Mouse (Mus musculus): ENCODE measurements around the gene Babam2. TPM values are rescaled to one million over a fixed set of nuclear protein-coding genes. Genes with fewer than 3 reads are reported as not detected.
A peak's percentile ranks its signal among the peaks of the same experiment; 100 is the strongest.

Gene Babam2
- total RNA-seq, 2 experiments from 2014 or later = 63.9 to 123 TPM

DNA sequence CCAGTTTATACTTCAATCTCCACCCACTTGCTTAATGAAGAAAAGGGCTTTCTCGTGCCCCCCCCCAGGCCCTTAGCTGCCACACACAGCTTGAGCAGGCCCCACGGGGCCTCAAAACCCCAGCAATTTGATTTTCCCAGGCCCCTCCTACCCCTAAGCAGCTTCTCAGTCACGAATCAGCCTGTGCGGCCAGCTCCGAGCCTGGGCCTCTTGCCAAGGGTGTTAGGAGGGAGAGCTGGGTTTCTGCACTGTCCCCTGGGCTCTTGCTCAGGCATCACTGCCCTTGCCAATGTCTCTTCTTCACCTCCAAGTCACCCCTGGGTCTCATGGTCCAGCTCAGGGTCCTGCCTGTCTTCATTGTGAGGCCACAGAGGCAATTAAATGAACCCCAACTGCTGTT is 405.0 kb downstream of the Babam2 start:
- no peak for ATAC-seq (replicated peaks; ENCODE audit: poor library complexity, severe bottlenecking)

DNA sequence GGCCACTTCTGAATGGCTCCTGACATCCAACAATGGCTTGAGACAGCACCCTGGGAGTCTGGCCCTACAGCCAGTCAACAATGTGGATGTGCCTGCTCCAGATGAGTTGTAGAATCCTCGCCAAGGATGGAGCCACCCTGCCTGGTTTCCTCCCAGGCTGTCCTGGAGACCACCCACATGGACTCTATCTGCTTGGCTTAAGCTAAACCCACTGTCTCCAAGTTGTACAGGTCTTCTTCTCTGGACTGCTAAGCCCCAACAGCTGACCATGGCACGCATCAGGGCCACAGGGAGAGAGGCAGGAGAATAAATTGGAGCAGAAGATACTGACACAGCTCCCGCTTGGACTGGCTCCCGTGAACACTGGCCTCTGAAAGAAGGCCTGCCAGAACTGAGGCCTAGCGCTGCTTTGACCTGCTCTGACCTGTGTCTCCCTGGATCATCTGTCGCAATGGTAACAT is 405.5 kb downstream of the Babam2 start:
- ATAC-seq (replicated peaks; ENCODE audit: poor library complexity, severe bottlenecking) = no peak

DNA sequence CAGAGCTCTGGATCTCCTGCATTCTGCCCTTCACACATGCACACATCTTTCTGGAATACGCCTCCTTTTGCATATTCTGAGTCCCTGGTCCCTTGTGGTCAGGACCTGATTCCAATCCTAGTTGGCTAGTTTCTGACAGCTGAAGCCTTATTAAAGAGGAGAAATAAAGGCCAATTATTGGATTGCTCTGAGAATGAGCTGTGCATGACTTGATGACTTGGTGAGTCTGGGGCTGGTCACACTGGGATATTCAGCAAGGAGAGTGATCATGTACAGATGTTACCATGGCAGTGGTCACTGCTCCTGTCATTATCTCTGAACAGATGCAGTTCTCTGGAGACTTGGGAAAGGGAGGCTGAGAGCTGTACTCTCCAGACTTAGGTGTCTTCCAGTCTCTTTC is 406.1 kb downstream of the Babam2 start:
- ATAC-seq (replicated peaks; ENCODE audit: poor library complexity, severe bottlenecking) = no peak

DNA sequence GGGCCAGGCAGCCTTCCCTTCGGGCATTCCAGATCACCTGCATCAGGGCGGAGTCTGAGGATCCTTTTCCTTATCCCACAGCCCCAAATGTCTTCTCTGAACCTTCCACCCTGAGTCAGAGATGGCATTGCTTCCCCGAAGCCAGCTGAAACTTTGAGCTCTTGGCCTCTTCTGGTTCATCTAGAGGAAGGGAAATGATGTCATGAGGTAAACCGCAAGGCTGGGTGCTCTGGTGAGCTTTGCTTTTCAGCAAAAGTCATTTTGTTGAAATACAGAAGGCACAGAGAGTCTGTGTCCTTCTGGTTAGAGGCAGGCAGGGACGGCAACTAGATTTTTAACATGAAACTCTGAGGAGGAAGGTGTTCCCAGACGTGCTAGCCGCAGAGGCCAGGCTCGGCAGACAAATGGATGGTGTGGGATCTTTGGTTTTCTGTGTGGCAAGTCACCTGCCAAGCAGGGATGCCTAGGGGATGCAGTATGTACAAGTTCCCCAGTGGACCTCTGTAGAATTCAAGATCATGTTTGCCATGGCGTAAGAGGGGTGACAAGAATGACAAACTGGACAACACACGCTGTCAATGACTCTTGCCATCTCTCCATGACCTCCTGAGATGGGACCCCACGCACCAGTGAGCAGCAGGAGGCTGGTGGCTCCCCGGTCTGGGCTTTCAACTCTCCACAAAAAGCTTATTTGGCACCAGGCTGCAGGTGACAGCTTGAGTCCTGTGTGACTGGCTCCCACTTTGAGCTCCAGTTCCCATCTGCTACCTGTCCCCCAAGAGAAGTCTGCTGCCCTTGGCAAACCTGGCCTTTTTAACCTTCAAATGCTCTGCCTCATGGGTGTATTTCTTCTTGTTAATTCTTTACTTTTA is 406.9 kb downstream of the Babam2 start:
- ATAC-seq (replicated peaks; ENCODE audit: poor library complexity, severe bottlenecking) = peak; percentile 87

DNA sequence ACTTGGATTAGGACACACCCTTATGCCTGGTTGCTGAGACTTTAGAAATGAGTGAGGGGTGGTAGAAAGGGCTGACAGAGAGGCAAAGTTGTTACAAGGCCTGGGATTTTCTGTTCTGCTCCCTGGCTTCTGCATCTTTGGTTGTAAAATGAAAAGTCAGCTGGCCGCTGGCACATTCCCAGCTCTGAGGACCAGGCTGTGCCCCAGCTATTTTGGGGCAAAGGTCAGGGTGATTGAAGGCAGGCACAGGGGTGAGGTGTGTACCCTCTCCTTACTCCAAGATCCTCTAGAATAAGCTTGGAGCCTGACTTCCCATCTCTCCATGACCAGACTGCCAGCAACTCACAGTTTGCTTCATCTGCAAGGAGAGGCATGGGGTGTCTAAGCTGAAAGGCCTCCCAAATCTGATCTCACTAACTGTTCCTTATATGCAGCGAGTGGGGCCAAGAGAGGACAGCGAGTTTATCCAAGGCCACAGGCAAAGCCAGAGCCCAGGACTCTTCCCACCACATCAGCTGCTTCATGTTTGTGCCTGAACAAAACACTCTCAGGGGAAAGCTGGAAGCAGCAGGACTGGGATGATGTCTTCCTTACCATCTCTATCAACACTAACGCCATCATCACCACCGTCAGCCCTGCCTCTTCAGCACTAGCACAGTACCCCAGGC is 409.1 kb downstream of the Babam2 start:
- ATAC-seq (replicated peaks; ENCODE audit: poor library complexity, severe bottlenecking) = no peak

DNA sequence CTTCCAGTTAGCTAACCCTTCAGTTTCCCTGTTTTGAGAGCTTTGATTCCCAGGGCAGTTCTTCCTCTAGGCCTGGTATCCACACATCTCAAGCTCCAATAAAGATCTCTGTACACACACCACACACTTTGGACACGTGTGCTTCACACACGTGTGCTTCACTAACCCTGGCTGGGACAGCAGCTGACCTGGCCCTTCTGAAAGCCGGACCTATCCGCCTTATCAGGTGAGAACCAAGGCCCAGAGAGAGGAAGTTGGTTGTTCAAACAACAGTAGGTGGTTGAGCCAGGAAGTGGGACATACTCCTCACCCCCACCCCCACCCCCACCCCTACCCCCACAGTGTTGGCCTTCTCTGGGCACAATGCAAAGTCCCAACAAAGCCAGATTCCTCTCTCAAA is 413.2 kb downstream of the Babam2 start:
- ATAC-seq (replicated peaks; ENCODE audit: poor library complexity, severe bottlenecking) = no peak

DNA sequence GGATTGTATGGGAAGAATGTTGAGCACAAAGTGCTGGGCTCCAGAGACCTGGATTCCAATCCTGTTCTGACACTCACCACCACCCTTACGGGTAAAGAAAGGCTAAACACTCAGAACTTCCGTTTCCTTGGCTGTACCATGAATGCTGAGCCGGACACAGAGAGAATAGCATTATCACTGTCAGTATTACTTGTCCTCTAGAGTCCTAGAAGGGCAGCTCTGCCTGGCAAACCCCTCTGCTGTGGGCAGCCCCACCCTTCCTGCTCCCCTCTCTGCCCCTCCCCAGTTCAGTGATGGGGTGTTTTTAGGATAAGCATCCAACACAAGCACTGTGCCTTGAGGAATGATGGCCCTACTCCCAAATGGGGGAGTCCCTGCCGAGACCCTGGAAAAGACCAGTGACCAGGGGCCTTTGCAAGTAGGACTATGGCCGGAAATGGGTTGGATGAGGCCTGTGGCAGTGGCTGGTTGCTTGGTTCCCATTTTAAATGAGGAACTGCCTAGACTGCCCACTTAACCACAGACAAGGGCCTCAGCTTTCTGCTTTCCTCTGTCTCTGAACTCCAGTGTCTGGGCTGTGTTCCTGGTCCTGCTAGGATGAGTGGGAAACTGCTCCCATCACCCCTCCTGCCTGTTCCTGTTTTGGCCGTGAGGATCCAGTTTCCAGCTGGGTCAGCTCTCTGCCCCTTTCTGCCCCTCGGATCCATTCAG is 414.9 kb downstream of the Babam2 start:
- peak; percentile 88 for ATAC-seq (replicated peaks; ENCODE audit: poor library complexity, severe bottlenecking)

DNA sequence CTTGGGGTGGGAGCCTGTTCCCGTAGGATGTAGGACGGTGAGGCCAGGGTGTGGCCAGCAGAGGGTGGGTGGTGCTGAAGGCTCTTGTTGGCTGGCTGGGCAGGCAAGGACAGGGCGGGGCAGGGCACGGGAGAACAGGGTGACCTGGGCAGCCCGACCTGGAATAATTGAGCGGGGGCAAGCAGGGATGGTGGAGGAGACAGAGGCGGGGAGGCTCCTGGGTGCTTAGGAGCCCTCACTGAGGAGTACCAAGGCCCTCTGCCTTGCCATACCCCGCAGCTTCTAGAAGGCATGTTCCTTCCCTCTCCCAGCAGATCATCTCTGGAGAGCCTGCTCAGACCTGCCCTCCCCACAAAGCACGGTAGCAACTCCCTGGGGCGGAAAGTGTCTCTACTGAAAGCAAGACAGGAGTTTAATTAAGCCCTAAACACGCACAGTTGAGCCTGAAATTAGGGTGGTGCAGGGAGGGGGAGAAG is 423.5 kb downstream of the Babam2 start:
- ATAC-seq (replicated peaks; ENCODE audit: poor library complexity, severe bottlenecking) = no peak

DNA sequence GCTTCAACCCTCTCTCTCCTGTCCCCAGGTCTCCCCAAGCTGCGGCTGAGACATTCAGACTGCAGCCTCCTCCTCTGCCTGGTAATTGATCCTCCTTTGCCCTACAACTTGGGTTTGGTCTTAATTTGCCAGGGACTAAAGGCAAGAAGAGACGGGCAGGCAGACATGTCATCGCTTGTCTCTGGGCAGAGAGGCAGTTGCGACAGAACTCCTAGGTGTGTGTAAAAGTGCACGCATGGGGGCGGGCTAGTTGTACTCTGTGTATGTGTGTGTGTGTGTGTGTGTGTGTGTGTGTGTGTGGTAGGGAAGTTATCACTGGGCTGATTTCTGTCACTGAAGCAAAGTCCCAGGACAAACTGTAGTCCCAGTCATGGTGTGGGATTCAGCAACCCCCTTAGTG is 424.5 kb downstream of the Babam2 start:
- ATAC-seq (replicated peaks; ENCODE audit: poor library complexity, severe bottlenecking) = peak; percentile 68

DNA sequence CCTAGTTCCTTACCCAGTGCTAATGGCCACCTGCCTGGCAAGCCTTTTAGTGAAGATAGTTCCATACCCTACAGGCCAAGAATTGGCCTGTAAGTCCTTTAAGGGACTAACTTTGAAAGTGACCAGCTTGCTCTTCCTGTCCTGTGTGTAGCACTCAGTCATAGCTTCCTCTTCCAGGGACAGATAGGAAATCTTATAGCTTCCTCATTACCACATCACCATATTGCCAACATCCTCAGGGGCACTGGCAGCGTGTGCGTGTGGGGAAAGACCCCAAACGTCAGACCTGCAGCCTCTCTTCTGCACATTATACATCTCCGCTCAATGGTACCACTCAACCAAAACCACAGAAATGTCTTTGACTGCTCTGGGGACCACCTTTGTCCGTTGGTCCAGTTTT is 424.9 kb downstream of the Babam2 start:
- peak; percentile 97 for ATAC-seq (replicated peaks; ENCODE audit: poor library complexity, severe bottlenecking)

DNA sequence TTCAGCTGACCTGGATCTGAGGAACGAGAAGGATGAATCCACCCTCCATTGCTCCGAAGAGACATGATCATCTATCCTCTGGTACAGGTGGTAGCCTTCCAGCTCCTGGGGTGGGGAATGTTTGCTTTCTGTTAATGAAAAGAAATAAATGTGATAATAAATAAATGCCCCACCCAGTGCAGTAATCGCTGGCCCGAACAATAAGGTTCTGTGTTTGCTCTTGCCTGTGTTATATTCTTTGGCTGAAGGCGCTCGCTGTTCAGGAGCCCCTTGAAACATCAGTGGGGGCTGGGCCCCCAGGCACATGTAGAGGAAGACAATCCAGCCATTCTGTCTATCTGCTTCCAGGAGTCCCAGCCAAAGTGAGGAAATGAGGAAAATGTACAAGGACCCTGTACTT is 427.5 kb downstream of the Babam2 start:
- no peak for ATAC-seq (replicated peaks; ENCODE audit: poor library complexity, severe bottlenecking)

DNA sequence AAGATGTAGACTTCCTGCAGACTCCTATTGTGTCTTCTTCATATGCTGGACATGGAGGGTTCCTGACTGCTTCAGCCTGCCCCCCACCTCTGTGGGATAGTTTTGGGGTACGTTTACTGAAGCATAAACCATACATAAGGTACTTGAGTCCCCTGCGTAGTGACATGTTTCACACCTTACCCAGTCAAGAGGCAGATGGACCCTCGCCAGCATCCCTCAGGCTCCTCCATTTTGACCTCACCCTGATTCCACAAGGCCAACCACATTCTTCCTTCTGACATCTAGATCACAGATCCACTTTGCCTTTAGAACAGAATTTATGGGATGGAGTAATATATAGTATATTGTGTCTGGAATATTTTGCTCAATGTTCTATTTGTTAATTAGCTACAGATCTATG is 429.7 kb downstream of the Babam2 start:
- no peak for ATAC-seq (replicated peaks; ENCODE audit: poor library complexity, severe bottlenecking)

DNA sequence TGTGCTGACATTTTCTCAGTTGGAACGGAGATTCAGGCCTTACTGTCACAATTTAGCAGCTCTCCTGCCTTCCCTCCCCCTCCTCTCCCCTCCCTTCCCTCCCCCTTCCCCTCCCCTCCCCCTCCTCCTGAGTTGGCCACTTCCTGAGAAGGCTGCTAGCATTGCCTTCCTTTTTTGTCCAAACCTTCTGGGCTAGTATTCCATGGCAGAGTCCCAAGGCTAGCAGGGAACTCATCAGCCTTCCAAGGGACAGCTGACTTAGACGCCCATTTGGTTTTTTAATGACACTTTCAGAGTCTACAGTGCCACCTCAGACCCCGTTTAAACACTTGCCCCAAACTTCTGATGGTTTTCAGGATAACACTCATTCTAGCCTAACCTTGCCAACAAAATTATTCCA is 430.4 kb downstream of the Babam2 start:
- ATAC-seq (replicated peaks; ENCODE audit: poor library complexity, severe bottlenecking) = no peak

DNA sequence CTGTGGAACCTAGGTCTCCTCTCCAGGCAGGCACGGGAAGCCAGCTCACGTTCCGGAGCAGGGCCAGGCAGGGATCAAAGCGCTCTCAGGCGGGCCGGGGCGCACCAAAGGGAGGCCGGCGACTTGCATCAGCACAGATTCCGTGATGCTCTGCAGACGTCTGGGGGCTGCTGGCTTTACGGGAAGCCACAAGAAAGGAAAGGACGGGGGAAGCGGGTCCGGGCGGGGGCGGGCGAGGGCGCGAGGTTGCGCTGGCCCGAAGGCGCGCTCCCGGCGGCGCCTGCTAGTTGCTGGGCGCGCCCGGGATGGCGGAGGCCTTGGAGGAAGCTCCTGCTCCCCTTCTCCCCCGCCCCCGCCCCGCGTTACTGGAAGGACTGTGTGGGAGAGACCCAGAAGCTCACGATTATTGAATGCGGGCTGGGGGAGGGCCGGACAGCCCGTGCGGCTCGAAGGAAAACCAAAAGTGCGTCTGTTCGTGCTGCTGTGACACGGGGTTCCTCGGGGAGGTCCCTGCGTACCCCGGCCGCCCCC is 435.6 kb downstream of the Babam2 start:
- peak; percentile 17 for ATAC-seq (replicated peaks; ENCODE audit: poor library complexity, severe bottlenecking)

DNA sequence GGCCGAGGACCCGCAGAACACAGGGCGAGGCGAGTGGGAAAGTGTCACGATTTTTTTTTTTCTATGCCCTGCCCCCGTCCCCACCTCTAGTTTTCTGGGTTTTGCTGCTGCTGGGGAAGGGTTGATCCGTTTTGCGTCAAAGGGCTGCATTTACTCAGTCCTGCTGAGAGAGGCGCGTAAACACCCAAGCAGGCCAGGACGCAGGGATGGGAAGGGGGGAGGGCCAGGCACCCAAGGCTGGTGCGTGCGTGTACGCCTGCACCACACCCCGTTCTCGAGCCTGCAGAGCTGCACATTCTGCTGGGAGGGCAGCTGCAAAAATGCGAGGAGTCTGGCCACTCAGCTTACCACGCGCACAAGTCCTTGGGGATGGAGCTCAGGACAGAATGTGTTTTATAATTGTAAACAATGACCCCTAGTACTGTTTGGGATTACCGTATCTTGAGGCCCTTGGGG is 436.1 kb downstream of the Babam2 start:
- ATAC-seq (replicated peaks; ENCODE audit: poor library complexity, severe bottlenecking) = no peak

DNA sequence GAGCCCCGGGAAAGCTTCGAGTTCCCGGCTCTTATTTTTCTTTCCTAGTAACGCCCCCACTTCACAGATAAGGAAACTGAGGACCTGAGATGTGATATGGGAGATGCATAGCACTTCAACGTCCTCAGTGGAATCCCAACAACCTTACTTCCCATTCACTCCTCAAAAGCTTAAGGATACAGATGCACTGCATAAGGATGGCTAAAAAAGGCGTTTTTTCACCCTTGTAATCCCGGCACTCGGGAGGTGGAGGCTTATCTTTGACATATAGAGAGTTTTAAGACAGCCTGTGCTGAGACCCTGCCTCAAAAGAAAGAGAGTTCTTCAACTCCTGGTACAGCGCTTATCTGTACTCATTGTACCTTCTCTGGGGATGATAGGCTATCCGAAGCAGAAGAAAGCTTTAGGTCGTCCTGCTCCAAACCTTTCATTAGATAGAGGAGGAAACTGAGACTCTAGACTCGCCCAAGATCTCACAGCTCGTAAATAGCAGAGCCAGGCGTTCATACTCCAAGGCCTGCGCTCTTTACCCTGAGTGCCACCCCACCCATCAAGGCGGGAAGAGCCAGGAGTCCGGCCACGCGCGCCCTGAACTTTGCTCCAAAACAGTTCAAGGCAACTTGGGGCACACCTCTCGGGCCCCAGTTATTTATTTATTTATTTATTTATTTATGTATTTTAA is 436.7 kb downstream of the Babam2 start:
- ATAC-seq (replicated peaks; ENCODE audit: poor library complexity, severe bottlenecking) = no peak

Data from granulocyte monocyte progenitor cell, adult 5-6 weeks (primary cell).